Mouse (Mus musculus) stomach, embryonic 14.5 days (tissue): ENCODE measurements around the gene Faap24. TPM values are rescaled to one million over a fixed set of nuclear protein-coding genes. Genes with fewer than 3 reads are reported as not detected.

Experiments used
- ATAC-seq: fragments of 200-750 bp; cut with Nextera tagmentation; 2 replicates; pipeline ENCODE4 v1.8.0; 2017; ENCODE audit warnings: low read depth, moderate TSS enrichment; ENCODE audit not compliant: insufficient number of reproducible peaks, insufficient read depth, low FRiP score
- H3K27ac ChIP-seq: fragments of 300-500 bp; sonication (generic); 2 replicates; pipeline ENCODE4 v1.5.1; 2014; ENCODE audit warnings: mild to moderate bottlenecking, low read length, moderate library complexity, mixed read lengths
- H3K27me3 ChIP-seq: fragments of 300-500 bp; sonication (generic); 2 replicates; pipeline ENCODE4 v1.6.1; 2014; ENCODE audit warnings: low read length, control low read depth, mixed read lengths; ENCODE audit not compliant: control insufficient read depth, insufficient read depth
- H3K36me3 ChIP-seq: fragments of 300-500 bp; sonication (generic); 2 replicates; pipeline ENCODE4 v1.6.1; 2014; ENCODE audit warnings: mild to moderate bottlenecking, control low read depth, low read length, moderate library complexity, mixed read lengths; ENCODE audit not compliant: control insufficient read depth, insufficient read depth
- H3K4me1 ChIP-seq: fragments of 300-500 bp; sonication (generic); 2 replicates; pipeline ENCODE4 v1.6.1; 2014; ENCODE audit warnings: low read length, control low read depth, mixed read lengths; ENCODE audit not compliant: control insufficient read depth, insufficient read depth
- H3K4me2 ChIP-seq: fragments of 300-500 bp; sonication (generic); replicated peaks from 2 replicates; pipeline ENCODE4 v1.6.1; 2014; ENCODE audit warnings: low read depth, low read length, control low read depth
- H3K4me3 ChIP-seq: fragments of 300-500 bp; sonication (generic); 2 replicates; pipeline ENCODE4 v1.5.1; 2014; ENCODE audit warnings: low read depth, low read length, control low read depth
- H3K9ac ChIP-seq: fragments of 300-500 bp; sonication (generic); replicated peaks from 2 replicates; pipeline ENCODE4 v1.6.1; 2014; ENCODE audit warnings: low read depth, mild to moderate bottlenecking, control low read depth, low read length, moderate library complexity, mixed read lengths
- H3K9me3 ChIP-seq: fragments of 300-500 bp; sonication (generic); 2 replicates; pipeline ENCODE4 v1.6.1; 2016; ENCODE audit warnings: low read depth, low read length, control low read depth; ENCODE audit not compliant: control insufficient read depth
- WGBS: fragments of 180-500 bp; shearing (Covaris S2); extraction: QIAGEN DNeasy Blood & Tissue Kit; methylation state at CpG from one replicate; pipeline ENCODE4 v1.1.7; 2014; 5-methylcytosine and 5-hydroxymethylcytosine counted together
- polyA plus RNA-seq: library from polyadenylated mRNA; unstranded; fragments of >200 nt; fragmentation: Nextera tagmentation; extraction: Ambion mirVana; gene quantifications from 2 replicates; pipeline ENCODE4 v1.2.1, GENCODE M21; 2014

Faap24 gene
- polyA plus RNA-seq, 1 experiment from 2014 or later: 16.4 TPM

GRCm38 (mm10) chr7:35395734-35396456 is 741 bp downstream of the Faap24 start:
- Histone ChIP-seq H3K4me2 (peak overlapping the region; percentile 91), H3K36me3 (peaks cover 17% of the 10 kb centered on the region; the same call in 1 of the 2 replicates), H3K9me3 (no peaks in the 10 kb centered on the region), H3K9ac (peak overlapping the region; percentile 33), H3K4me3 (peak overlapping the region; percentile 55), H3K27me3 (no peaks in the 10 kb centered on the region), H3K4me1 (peaks cover 12% of the 10 kb centered on the region), H3K27ac (0 out of 2 replicates have a peak overlapping the region, but pooled peaks have one; percentile 8)
- 0 out of 2 replicates have a peak, but pooled peaks have one; percentile 4 for ATAC-seq
- 11% methylated on average over 17 of the region's 17 CpGs for WGBS

GRCm38 (mm10) chr7:35392935-35393334 is 3.7 kb downstream of the Faap24 start:
- Histone ChIP-seq H3K36me3 (peaks cover 5% of the 10 kb centered on the region; the same call in 1 of the 2 replicates), H3K4me2 (no peak overlapping the region), H3K4me1 (peaks cover 11% of the 10 kb centered on the region), H3K9ac (no peak overlapping the region), H3K27ac (no peak overlapping the region), H3K27me3 (no peaks in the 10 kb centered on the region), H3K4me3 (no peak overlapping the region), H3K9me3 (no peaks in the 10 kb centered on the region)
- ATAC-seq: no peak
- 52% methylated on average over 5 of the region's 5 CpGs for WGBS

GRCm38 (mm10) chr7:35388694-35389093 is 7.9 kb downstream of the Faap24 start:
- no peaks in the 10 kb centered on the region; the same call in 1 of the 2 replicates for H3K36me3 ChIP-seq
- H3K4me1 ChIP-seq: no peaks in the 10 kb centered on the region
- H3K9me3 ChIP-seq: no peaks in the 10 kb centered on the region
- ATAC-seq: peak; percentile 33; the same call in 1 of the 2 replicates
- no peak overlapping the region for H3K4me2 ChIP-seq
- no peak overlapping the region for H3K4me3 ChIP-seq
- no peaks in the 10 kb centered on the region for H3K27me3 ChIP-seq
- no peak overlapping the region for H3K9ac ChIP-seq
- H3K27ac ChIP-seq: no peak overlapping the region
- 40% methylated on average over 6 of the region's 6 CpGs for WGBS

- 0 out of 2 replicates have a peak, but pooled peaks have one; percentile 25 for ATAC-seq
- no peaks in the 10 kb centered on the region for H3K4me1 ChIP-seq
Measured at GRCm38 (mm10) chr7:35386525-35386952, 10.1 kb downstream of the Faap24 start.

GRCm38 (mm10) chr7:35382706-35383353 is 13.8 kb downstream of the Faap24 start:
- ATAC-seq: peak; percentile 74
- 16% methylated on average over 2 of the region's 2 CpGs for WGBS
- no peak overlapping the region for H3K4me3 ChIP-seq
- no peak overlapping the region for H3K4me2 ChIP-seq
- no peaks in the 10 kb centered on the region for H3K27me3 ChIP-seq
- H3K9ac ChIP-seq: no peak overlapping the region
- no peaks in the 10 kb centered on the region for H3K4me1 ChIP-seq
- H3K9me3 ChIP-seq: no peaks in the 10 kb centered on the region
- no peak overlapping the region for H3K27ac ChIP-seq
- H3K36me3 ChIP-seq: no peaks in the 10 kb centered on the region; the same call in 1 of the 2 replicates

More at GRCm38 (mm10) chr7:35386525-35386952, 10.1 kb downstream of the Faap24 start:
- Histone ChIP-seq H3K4me2 (no peak overlapping the region), H3K27me3 (no peaks in the 10 kb centered on the region), H3K27ac (no peak overlapping the region), H3K36me3 (no peaks in the 10 kb centered on the region; the same call in 1 of the 2 replicates), H3K9me3 (no peaks in the 10 kb centered on the region), H3K9ac (no peak overlapping the region), H3K4me3 (no peak overlapping the region)
- 66% methylated on average over 6 of the region's 6 CpGs for WGBS

GRCm38 (mm10) chr7:35381861-35382260 is 14.8 kb downstream of the Faap24 start:
- Histone ChIP-seq H3K4me2 (no peak overlapping the region), H3K9me3 (no peaks in the 10 kb centered on the region), H3K27me3 (no peaks in the 10 kb centered on the region), H3K27ac (no peak overlapping the region), H3K9ac (no peak overlapping the region), H3K4me1 (no peaks in the 10 kb centered on the region), H3K4me3 (no peak overlapping the region), H3K36me3 (no peaks in the 10 kb centered on the region; the same call in 1 of the 2 replicates)
- no peak for ATAC-seq
- WGBS: 58% methylated on average over 16 of the region's 16 CpGs

- H3K9ac ChIP-seq: no peak overlapping the region
- no peak overlapping the region for H3K27ac ChIP-seq
- WGBS: 91% methylated on average over 8 of the region's 8 CpGs
- no peaks in the 10 kb centered on the region for H3K27me3 ChIP-seq
- no peak overlapping the region for H3K4me3 ChIP-seq
- no peak overlapping the region for H3K4me2 ChIP-seq
- no peak for ATAC-seq
- H3K4me1 ChIP-seq: no peaks in the 10 kb centered on the region
- no peaks in the 10 kb centered on the region for H3K9me3 ChIP-seq
- H3K36me3 ChIP-seq: no peaks in the 10 kb centered on the region; the same call in 1 of the 2 replicates
Measured at GRCm38 (mm10) chr7:35380351-35380750, 16.3 kb downstream of the Faap24 start.

GRCm38 (mm10) chr7:35379492-35380119 is 17.0 kb downstream of the Faap24 start:
- 41% methylated on average over 16 of the region's 16 CpGs for WGBS
- Histone ChIP-seq H3K27me3 (no peaks in the 10 kb centered on the region), H3K9me3 (no peaks in the 10 kb centered on the region), H3K27ac (no peak overlapping the region), H3K36me3 (no peaks in the 10 kb centered on the region; the same call in 1 of the 2 replicates), H3K4me3 (no peak overlapping the region), H3K4me1 (no peaks in the 10 kb centered on the region), H3K4me2 (no peak overlapping the region), H3K9ac (no peak overlapping the region)
- ATAC-seq: 0 out of 2 replicates have a peak, but pooled peaks have one; percentile 34
